Mouse (Mus musculus) left cerebral cortex, postnatal 14 days (tissue): ENCODE data around the gene Vgll4. TPM values are rescaled to one million over a fixed set of nuclear protein-coding genes. Genes with fewer than 3 reads are reported as not detected.
A peak's percentile ranks its signal among the peaks of the same experiment; 100 is the strongest.

Experiments
- DNase-seq, 2 experiments: peaks; one replicate each; pipeline ENCODE4 v3.0.0; 2021 to 2022; ENCODE audit warnings: low spot score in 2 of 2, mixed read lengths in 1 of 2
- intact Hi-C: fragments of 180-260 bp; cut with DNase I; formaldehyde crosslinking; loops from one replicate; pipeline ENCODE4 v1.15.1; 2025
- total RNA-seq, 2 experiments: library from RNA; stranded (reverse); gene quantifications; 2 replicates each; pipeline ENCODE4 v1.2.3; 2021

Gene Vgll4
- total RNA-seq, 2 experiments from 2014 or later: 48.0 to 53.4 TPM

DNA sequence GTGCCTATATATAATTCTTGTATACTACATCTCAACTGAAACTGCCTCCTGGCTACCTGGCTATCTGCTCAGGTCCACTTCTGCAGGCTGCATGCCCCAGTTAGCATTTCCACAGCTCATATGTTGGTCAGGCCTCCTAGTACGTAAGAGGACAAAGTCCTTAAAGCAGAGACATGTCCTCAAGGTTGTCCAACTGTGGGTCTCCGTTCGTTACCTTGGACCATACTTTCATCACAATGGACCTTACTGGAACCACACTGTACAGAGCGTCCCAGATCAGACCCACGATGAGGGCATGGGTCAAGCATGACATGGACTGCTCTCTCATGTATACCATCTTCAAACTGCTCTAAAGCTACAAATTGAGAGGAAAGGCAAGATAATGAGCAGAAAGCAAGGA lies 16.2 kb downstream of the Vgll4 start:
- no peak for DNase-seq
- intact Hi-C loops: no loop called here

- DNase-seq: no peak
Measured at GRCm38 (mm10) chr6:114952356-114952755, 17.4 kb downstream of the Vgll4 start.

GRCm38 (mm10) chr6:114944456-114945438 lies 25.0 kb downstream of the Vgll4 start:
- DNase-seq: no peak
- intact Hi-C loops: no loop called here

More at GRCm38 (mm10) chr6:114952356-114952755, 17.4 kb downstream of the Vgll4 start:
- intact Hi-C loops: no loop called here

DNA sequence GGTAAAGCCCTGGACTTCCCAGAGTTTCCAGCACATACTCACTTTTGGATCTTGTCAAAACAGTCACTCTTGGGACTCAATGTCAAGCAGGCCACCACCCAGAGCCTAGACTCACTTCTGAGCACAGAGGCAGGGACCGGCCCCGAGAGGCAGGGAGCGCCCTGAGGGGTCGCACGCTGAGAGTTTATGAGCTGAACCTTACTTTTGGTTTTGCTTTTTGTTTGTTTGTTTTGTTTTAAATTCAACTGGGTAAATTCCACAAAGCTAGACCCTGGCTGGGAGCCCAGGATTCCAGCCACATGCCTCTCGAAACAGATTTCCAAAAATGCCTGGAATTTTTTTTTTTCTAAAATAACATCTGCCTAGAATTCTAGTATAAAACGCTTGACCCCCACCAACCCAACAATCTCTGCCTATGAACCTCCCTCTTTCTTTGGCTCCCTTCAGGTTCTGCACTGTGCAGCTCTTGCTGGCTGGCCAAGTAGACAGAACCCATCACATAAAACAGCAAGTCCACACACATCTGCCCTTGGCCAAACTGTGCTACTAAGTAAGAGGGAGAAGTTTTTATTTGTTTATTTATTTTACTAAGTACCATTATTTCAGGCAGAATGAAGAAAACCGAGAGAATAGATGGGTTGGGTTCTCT lies 28.5 kb downstream of the Vgll4 start:
- intact Hi-C loops: no loop called here
- DNase-seq: no peak

DNA sequence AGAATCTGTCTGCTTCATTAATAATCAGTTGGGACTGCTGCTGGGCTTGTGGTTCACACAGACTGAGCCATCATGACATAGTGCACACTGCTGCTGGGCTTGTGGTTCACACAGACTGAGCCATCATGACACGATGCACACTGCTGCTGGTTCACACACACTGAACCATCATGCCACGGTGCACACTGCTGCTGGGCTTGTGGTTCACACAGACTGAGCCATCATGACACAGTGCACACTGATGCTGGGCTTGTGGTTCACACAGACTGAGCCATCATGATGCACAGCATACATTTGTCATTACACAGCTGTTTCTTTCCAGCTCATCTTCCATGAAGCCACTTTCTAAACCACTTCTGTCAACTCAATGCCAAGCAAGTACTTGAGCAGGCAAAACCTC lies 30.1 kb downstream of the Vgll4 start:
- DNase-seq: no peak
- intact Hi-C loops: loop anchor here (10.0 kb wide), 1 partner anchor 325 kb away; no protein-coding TSS in a partner anchor

DNA sequence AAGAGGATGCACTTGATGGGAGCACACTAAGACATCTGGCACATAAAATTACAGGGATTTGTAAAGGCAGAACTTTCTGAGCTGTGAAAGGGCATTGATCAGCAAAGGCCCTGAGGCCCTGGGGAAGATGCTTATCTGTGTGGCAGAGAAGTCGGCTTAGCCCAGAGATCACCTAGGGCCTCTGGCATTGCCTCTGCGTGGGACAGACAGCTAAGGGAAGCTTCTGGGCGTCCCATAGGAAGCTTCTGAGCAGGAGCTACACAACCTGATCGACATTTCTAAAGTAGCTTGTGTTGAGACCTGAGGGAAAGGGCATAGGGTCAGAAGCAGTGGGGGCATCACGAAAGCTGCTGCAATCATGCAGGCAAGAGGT lies 32.9 kb downstream of the Vgll4 start:
- intact Hi-C loops: loop anchor here (10.0 kb wide), 1 partner anchor 328 kb away; no protein-coding TSS in a partner anchor
- DNase-seq: no peak

- intact Hi-C loops: loop anchor here (10.0 kb wide), 1 partner anchor 328 kb away; no protein-coding TSS in a partner anchor
- DNase-seq: no peak
Measured at GRCm38 (mm10) chr6:114936297-114936940, 33.4 kb downstream of the Vgll4 start.

DNA sequence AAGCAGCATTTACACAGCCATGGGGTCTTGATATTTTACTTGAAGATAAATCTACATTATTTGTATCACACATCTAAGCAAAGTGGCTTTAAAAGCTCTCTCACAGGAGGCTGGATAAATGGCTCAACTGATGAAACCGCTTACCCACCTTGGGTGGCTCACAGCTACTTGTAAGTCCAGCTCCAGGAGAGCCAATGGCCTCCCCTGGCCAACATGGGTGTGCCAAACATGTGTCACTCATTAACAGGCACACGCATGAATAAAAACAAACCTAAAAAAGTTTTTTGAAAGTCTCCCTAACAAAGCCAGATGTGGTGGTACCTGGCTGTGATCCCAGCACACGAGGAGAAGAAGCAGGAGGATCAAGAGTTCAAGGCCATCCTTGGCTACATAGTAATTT lies 34.4 kb downstream of the Vgll4 start:
- no peak for DNase-seq
- intact Hi-C loops: loop anchor here (10.0 kb wide), 1 partner anchor 329 kb away; no protein-coding TSS in a partner anchor

- DNase-seq: no peak
- intact Hi-C loops: loop anchor here (10.0 kb wide), 1 partner anchor 331 kb away; no protein-coding TSS in a partner anchor
Measured at GRCm38 (mm10) chr6:114934045-114934444, 35.7 kb downstream of the Vgll4 start.

- no peak for DNase-seq
- intact Hi-C loops: loop anchor here (10.0 kb wide), 1 partner anchor 332 kb away; no protein-coding TSS in a partner anchor
Measured at GRCm38 (mm10) chr6:114932991-114933392, 36.8 kb downstream of the Vgll4 start.

- intact Hi-C loops: loop anchor here (10.0 kb wide), 1 partner anchor 333 kb away; no protein-coding TSS in a partner anchor
- DNase-seq: no peak
Measured at GRCm38 (mm10) chr6:114932116-114932500, 37.7 kb downstream of the Vgll4 start.

DNA sequence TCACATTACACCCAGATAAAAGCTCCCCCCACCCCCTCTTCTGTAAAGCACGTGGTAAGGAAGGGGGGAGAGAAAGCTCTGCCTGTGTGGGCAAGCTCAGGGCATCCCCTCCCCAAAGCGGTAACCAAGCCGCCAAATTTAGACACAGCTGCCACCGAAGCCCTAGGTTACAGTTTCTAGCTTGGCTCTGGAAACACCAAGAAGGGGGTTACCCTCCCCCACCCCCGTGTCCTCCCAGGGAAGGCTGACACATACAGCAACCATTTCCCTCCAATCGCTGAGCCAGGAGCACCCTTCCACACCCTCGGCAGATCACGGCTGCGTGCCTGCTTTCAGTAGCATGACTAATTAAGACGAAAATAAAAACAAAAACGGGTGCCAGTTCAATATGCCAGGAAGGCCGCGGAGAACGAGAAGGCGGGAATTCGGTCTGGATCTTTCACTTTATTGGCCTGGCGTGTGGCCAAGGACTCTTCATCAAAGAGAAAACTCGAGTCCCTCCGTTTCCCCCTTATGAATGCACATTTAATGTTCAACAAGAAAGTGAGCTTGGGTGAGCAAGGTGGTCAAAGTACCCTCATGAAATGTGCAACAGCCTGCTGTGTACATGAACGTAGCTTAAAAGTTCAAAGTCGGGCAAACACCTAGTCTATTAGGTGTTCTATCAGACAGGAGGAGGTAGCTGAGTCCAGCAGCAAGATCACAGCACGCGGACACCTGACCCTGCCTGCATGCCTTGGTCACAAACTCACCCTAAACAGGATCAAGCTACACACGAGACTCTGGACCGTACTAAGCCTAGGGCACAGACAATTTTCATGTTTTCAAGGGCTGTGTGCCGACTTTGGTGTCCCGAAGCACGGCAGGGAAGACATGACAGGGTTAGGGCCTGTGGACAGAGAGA lies 38.3 kb downstream of the Vgll4 start:
- no peak for DNase-seq
- intact Hi-C loops: loop anchor here (10.0 kb wide), 1 partner anchor 333 kb away; no protein-coding TSS in a partner anchor

DNA sequence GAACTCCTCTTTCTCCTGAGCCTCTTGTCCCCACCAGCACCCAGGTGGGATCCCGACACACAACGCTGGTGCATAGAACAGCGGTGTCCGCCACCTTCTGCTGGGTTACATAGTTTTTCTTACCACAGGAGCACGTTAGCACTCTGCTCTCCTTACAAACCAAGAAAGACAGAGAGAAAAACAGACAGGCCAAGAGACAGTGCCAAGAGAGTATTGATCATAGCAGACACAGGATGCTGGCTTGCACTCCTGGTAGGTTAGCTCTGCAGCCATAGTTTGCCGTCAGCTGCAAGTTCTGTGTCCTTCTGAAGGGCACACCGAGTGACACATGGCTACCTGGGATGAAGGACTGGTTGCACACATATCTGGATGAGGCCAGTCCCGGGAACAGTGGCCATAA lies 39.1 kb downstream of the Vgll4 start:
- intact Hi-C loops: loop anchor here (10.0 kb wide), 1 partner anchor 334 kb away; no protein-coding TSS in a partner anchor
- DNase-seq: no peak

- intact Hi-C loops: loop anchor here (10.0 kb wide), 1 partner anchor 335 kb away; no protein-coding TSS in a partner anchor
- no peak for DNase-seq
Measured at GRCm38 (mm10) chr6:114930038-114930591, 39.7 kb downstream of the Vgll4 start.

DNA sequence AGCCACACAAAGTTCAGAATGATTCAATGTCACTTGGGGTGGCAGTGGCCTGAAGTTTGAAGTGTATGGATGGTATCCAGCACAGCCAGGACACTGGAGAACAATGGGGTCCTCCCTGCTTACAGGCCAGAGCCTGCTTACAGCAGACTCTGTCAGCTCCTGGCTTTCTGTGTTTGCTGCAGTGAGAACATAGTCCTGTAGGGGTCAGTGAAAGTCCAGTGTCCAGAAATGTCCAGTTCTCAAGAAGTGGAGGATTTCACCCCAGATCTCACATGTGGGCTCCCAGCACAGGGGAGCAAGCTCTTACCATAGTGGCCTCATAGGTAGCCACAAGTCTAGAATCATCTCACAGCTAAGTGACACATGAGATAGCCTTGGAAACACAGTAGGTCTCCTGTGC lies 40.4 kb downstream of the Vgll4 start:
- DNase-seq: no peak
- intact Hi-C loops: loop anchor here (1.0 to 2.0 kb wide), 3 partner anchors 39 to 99 kb away; partner anchors contain the start of gene Vgll4

DNA sequence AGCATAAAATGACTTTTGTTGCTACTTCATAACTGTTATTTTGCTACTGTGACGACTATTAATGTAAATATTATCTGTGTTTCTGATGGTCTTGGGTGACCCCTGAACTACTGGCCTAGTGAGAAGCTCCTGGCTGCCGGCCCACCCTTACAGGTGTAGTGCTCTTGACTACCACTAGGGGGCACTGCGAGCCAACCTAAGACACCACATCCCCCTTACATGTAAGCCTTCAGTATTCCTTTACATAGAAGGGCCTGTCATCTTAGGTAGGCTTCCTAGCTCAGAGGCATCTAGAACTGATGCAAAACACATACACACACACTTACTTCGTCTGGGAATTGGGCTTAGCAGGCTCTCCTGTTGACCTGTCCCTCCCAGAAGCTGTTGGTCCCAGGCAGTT lies 41.3 kb downstream of the Vgll4 start:
- intact Hi-C loops: loop anchor here (2.0 kb wide), 2 partner anchors 40 to 100 kb away; partner anchors contain the start of gene Vgll4
- peak; percentile 66 to 70 for DNase-seq

- no peak for DNase-seq
- intact Hi-C loops: no loop called here
Measured at GRCm38 (mm10) chr6:114927400-114927799, 42.4 kb downstream of the Vgll4 start.
